Mouse (Mus musculus) brain, embryonic 14.5 days (tissue): ENCODE measurements at regions not wholly inside any gene's neighbourhood (a gene's known extent, or its start where the extent isn't known, plus 50 kb on each side); places are given as distances from the start of the nearest gene placed in this dataset.

Source experiments
- DNase-seq: peaks from one replicate; pipeline ENCODE4 v3.0.0-alpha.2; 2011; ENCODE audit warnings: low read depth
- CTCF ChIP-seq: fragments of 200-500 bp; IDR thresholded peaks from 2 replicates; pipeline ENCODE4 v1.5.1; 2012; ENCODE audit warnings: inconsistent platforms, mild to moderate bottlenecking, moderate library complexity, borderline replicate concordance; ENCODE audit not compliant: insufficient read depth, insufficient read length; ENCODE audit errors: extremely low read depth
- POLR2A ChIP-seq: fragments of 200-500 bp; IDR thresholded peaks from 2 replicates; pipeline ENCODE4 v1.6.1; 2012; ENCODE audit warnings: mild to moderate bottlenecking, inconsistent platforms, borderline replicate concordance; ENCODE audit not compliant: poor library complexity, insufficient read depth, insufficient read length, severe bottlenecking; ENCODE audit errors: extremely low read depth

GRCm38 (mm10) chr14:46144707-46145106, 234.5 kb upstream of the Gm15217 start:
- peak; percentile 12 for DNase-seq
- TF ChIP-seq CTCF (no peak), POLR2A (no peak)

GRCm38 (mm10) chr14:46145584-46145983, 233.6 kb upstream of the Gm15217 start:
- DNase-seq, result peak; percentile 53

GRCm38 (mm10) chr14:46149073-46149661, 230.0 kb upstream of the Gm15217 start:
- peak; percentile 34 for DNase-seq
- TF ChIP-seq POLR2A, result no peak
- no peak for TF ChIP-seq CTCF

More at GRCm38 (mm10) chr14:46145584-46145983, 233.6 kb upstream of the Gm15217 start:
- TF ChIP-seq CTCF (no peak), POLR2A (no peak)

GRCm38 (mm10) chr14:46158741-46159140, 220.5 kb upstream of the Gm15217 start:
- no peak for DNase-seq
- TF ChIP-seq CTCF (no peak), POLR2A (no peak)

- no peak for DNase-seq
- no peak for TF ChIP-seq CTCF
- TF ChIP-seq POLR2A, result no peak
Measured at GRCm38 (mm10) chr14:46172181-46172874, 206.9 kb upstream of the Gm15217 start.

- TF ChIP-seq CTCF, result no peak
- TF ChIP-seq POLR2A, result no peak
- peak; percentile 64 for DNase-seq
Measured at GRCm38 (mm10) chr14:46172875-46173324, 206.3 kb upstream of the Gm15217 start.

- no peak for TF ChIP-seq POLR2A
- TF ChIP-seq CTCF, result no peak
- no peak for DNase-seq
Measured at GRCm38 (mm10) chr14:46174386-46174785, 204.8 kb upstream of the Gm15217 start.

GRCm38 (mm10) chr14:46175291-46176216, 203.7 kb upstream of the Gm15217 start:
- no peak for TF ChIP-seq CTCF
- TF ChIP-seq POLR2A, result no peak
- DNase-seq, result no peak

GRCm38 (mm10) chr14:46179024-46179423, 200.2 kb upstream of the Gm15217 start:
- no peak for DNase-seq
- TF ChIP-seq POLR2A, result no peak
- no peak for TF ChIP-seq CTCF

GRCm38 (mm10) chr14:46191639-46192399, 187.4 kb upstream of the Gm15217 start:
- DNase-seq, result no peak
- no peak for TF ChIP-seq CTCF
- TF ChIP-seq POLR2A, result no peak

GRCm38 (mm10) chr14:46193577-46193976, 185.6 kb upstream of the Gm15217 start:
- TF ChIP-seq CTCF (no peak), POLR2A (no peak)
- no peak for DNase-seq

- TF ChIP-seq CTCF (no peak), POLR2A (no peak)
- DNase-seq, result no peak
Measured at GRCm38 (mm10) chr14:46195939-46196338, 183.3 kb upstream of the Gm15217 start.

- TF ChIP-seq POLR2A, result no peak
- DNase-seq, result no peak
Measured at GRCm38 (mm10) chr14:46202818-46203217, 176.4 kb upstream of the Gm15217 start.

- DNase-seq, result no peak
- TF ChIP-seq CTCF, result no peak
- TF ChIP-seq POLR2A, result no peak
Measured at GRCm38 (mm10) chr14:46220483-46220882, 158.7 kb upstream of the Gm15217 start.
